In the genomic region with DNA sequence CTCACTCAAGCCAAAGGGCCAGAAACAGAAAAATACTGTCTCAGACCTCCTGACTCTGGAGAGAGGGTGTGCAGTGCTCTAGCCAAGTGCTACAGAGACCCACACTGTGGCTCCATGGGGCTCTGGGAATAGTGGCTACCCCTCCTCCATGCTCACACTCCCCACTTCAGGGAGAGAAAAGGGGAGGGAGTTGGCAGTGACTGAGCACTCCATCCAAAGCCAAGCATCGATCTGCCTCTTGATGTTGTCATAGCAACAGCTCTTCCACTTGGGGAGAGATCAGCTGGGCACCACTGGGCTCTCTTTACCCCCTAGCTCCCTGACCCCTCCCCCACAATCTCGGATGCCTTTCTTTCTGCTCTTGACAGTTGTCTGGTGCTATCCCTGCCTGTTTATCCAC, we compare ENCODE assay signal across 13 mouse cellular contexts. TPM values are rescaled to one million over a fixed set of nuclear protein-coding genes. Genes with fewer than 3 reads are reported as not detected.
A peak's percentile ranks its signal among the peaks of the same experiment; 100 is the strongest.
DNase-seq lines count a peak whose midpoint lies in the region; ATAC-seq and TF ChIP-seq lines count a peak whose summit lies in the region.
"Had no signal": no experiment of that assay in that cellular context is flagged by ENCODE, and none has a peak within 500 bp of the region (broad histone marks: within the 10 kb centered on the region; RNA-seq: fewer than 3 reads in every experiment).

No protein-coding gene starts in this region.

- intact Hi-C loops in left cerebral cortex, postnatal 10 days (cut with DNase I) = no loop called here

- H3K4me3 ChIP-seq in forebrain, embryonic 12.5 days (replicated peaks) = no peak overlapping the region
- H3K4me3 ChIP-seq in hindbrain, postnatal 0 days (ENCODE audit: low read length) = no peak overlapping the region
- H3K4me3 ChIP-seq in neural tube, embryonic 14.5 days (ENCODE audit: low read depth, low read length) = no peak overlapping the region
- H3K4me3 ChIP-seq: heart, embryonic 10.5 days; intestine, embryonic 15.5 days; liver, embryonic 12.5 days had no signal

- no peak overlapping the region for H3K9ac ChIP-seq in forebrain, embryonic 12.5 days
- no peak overlapping the region for H3K9ac ChIP-seq in hindbrain, postnatal 0 days (replicated peaks; ENCODE audit: low read length)
- no peak overlapping the region for H3K9ac ChIP-seq in neural tube, embryonic 14.5 days (replicated peaks; ENCODE audit: low read depth, low read length)
- H3K9ac ChIP-seq: intestine, embryonic 15.5 days; liver, embryonic 12.5 days had no signal

- no peaks in the 10 kb centered on the region for H3K27me3 ChIP-seq in forebrain, embryonic 12.5 days
- H3K27me3 ChIP-seq in hindbrain, postnatal 0 days (ENCODE audit: insufficient read depth, low read length) = no peaks in the 10 kb centered on the region
- no peaks in the 10 kb centered on the region for H3K27me3 ChIP-seq in neural tube, embryonic 14.5 days (ENCODE audit: control insufficient read depth, insufficient read depth, low read length)
- H3K27me3 ChIP-seq: intestine, embryonic 15.5 days; liver, embryonic 12.5 days had no signal

- no peak overlapping the region for H3K27ac ChIP-seq in forebrain, embryonic 12.5 days
- H3K27ac ChIP-seq in hindbrain, postnatal 0 days = 0 out of 2 replicates have a peak overlapping the region, but pooled peaks have one; percentile 1
- H3K27ac ChIP-seq in neural tube, embryonic 14.5 days (ENCODE audit: low read depth, low read length) = no peak overlapping the region
- H3K27ac ChIP-seq: heart, embryonic 10.5 days; intestine, embryonic 15.5 days; liver, embryonic 12.5 days had no signal

- no peak overlapping the region for H3K4me2 ChIP-seq in forebrain, embryonic 12.5 days
- H3K4me2 ChIP-seq in hindbrain, postnatal 0 days (ENCODE audit: low read depth, low read length) = no peak overlapping the region
- no peak overlapping the region for H3K4me2 ChIP-seq in neural tube, embryonic 14.5 days (ENCODE audit: low read depth, low read length)
- H3K4me2 ChIP-seq: intestine, embryonic 15.5 days; liver, embryonic 12.5 days had no signal

- H3K4me1 ChIP-seq in forebrain, embryonic 12.5 days = peaks cover 10% of the 10 kb centered on the region
- H3K4me1 ChIP-seq in hindbrain, postnatal 0 days (ENCODE audit: insufficient read depth, low read length) = peaks cover 5% of the 10 kb centered on the region
- peaks cover 10% of the 10 kb centered on the region; the same call in 1 of the 2 replicates for H3K4me1 ChIP-seq in neural tube, embryonic 14.5 days (ENCODE audit: control insufficient read depth, insufficient read depth, low read length)
- H3K4me1 ChIP-seq: heart, embryonic 10.5 days; intestine, embryonic 15.5 days; liver, embryonic 12.5 days had no signal

- DNase-seq in left cerebral cortex, postnatal 10 days (ENCODE audit: extremely low spot score in 1 of 2, low spot score in 2 of 2) = peak; percentile 16 to 25
- DNase-seq in left cerebral cortex, adult 18-20 months (ENCODE audit: low spot score in 2 of 2) = no peak
- peak; percentile 63 for DNase-seq in hindbrain, postnatal 0 days (ENCODE audit: low spot score)
- DNase-seq in urinary bladder, postnatal 36 days (ENCODE audit: low spot score in 2 of 2) = no peak
- DNase-seq in adrenal gland, adult 8-10 months = no peak
- no peak for DNase-seq in heart, postnatal 4 days
- DNase-seq: lung, postnatal 4 days had no signal

- 10% methylated on average over 2 of the region's 2 CpGs for WGBS in forebrain, embryonic 12.5 days
- WGBS in hindbrain, postnatal 0 days = 7% methylated on average over 2 of the region's 2 CpGs
- WGBS in neural tube, embryonic 14.5 days = 5% methylated on average over 2 of the region's 2 CpGs

- H3K36me3 ChIP-seq in forebrain, embryonic 12.5 days (replicated peaks) = no peaks in the 10 kb centered on the region
- H3K36me3 ChIP-seq in hindbrain, postnatal 0 days (ENCODE audit: insufficient read depth, low read length) = no peaks in the 10 kb centered on the region
- no peaks in the 10 kb centered on the region for H3K36me3 ChIP-seq in neural tube, embryonic 14.5 days (ENCODE audit: control insufficient read depth, insufficient read depth, low read length)
- H3K36me3 ChIP-seq: heart, embryonic 10.5 days; intestine, embryonic 15.5 days; liver, embryonic 12.5 days had no signal

- peak; percentile 82 for ATAC-seq in forebrain, embryonic 12.5 days (ENCODE audit: low FRiP score)
- peak; percentile 74 for ATAC-seq in hindbrain, postnatal 0 days
- ATAC-seq in neural tube, embryonic 14.5 days (ENCODE audit: low read depth) = peak; percentile 88
- ATAC-seq: intestine, embryonic 15.5 days; liver, embryonic 12.5 days had no signal

- H3K9me3 ChIP-seq in forebrain, embryonic 12.5 days = no peaks in the 10 kb centered on the region
- no peaks in the 10 kb centered on the region for H3K9me3 ChIP-seq in hindbrain, postnatal 0 days (ENCODE audit: low read length)
- H3K9me3 ChIP-seq in neural tube, embryonic 14.5 days (ENCODE audit: control insufficient read depth, low read length) = no peaks in the 10 kb centered on the region
- H3K9me3 ChIP-seq: heart, embryonic 10.5 days; intestine, embryonic 15.5 days; liver, embryonic 12.5 days had no signal

- no peak for TF ChIP-seq CTCF in hindbrain, postnatal 0 days (IDR thresholded peaks at IDR 0.05; ENCODE audit: low read depth)

RNA-seq across cellular contexts. Expression of a gene that starts 38.4 kb away (rescaled TPM):
- not detected for total RNA-seq in left cerebral cortex, postnatal 10 days (2021)
- not detected for total RNA-seq in left cerebral cortex, adult 18-20 months (2021)
- not detected in 2 replicates for polyA plus RNA-seq in forebrain, embryonic 12.5 days (2016; fragmentation: Nextera tagmentation; extraction: Ambion mirVana)
- total RNA-seq in hindbrain, postnatal 0 days (2014; rRNA removed) = not detected in 2 replicates
- polyA plus RNA-seq in hindbrain, postnatal 0 days (2015; fragmentation: Nextera tagmentation; extraction: Ambion mirVana) = not detected in 2 replicates
- polyA plus RNA-seq in neural tube, embryonic 14.5 days (2014; fragmentation: Nextera tagmentation; extraction: Ambion mirVana) = not detected in 2 replicates
- not detected for total RNA-seq in adrenal gland, adult 8-10 months (2022)
- not detected for total RNA-seq in heart, postnatal 4 days (2021)
- polyA plus RNA-seq: heart, embryonic 10.5 days; liver, embryonic 12.5 days had no signal

RNA-seq across cellular contexts. Expression of a gene that starts 58.4 kb away (rescaled TPM):
- not detected for total RNA-seq in left cerebral cortex, postnatal 10 days (2021)
- total RNA-seq in left cerebral cortex, adult 18-20 months (2021) = not detected
- not detected in 2 replicates for polyA plus RNA-seq in forebrain, embryonic 12.5 days (2016; fragmentation: Nextera tagmentation; extraction: Ambion mirVana)
- not detected in 2 replicates for total RNA-seq in hindbrain, postnatal 0 days (2014; rRNA removed)
- polyA plus RNA-seq in hindbrain, postnatal 0 days (2015; fragmentation: Nextera tagmentation; extraction: Ambion mirVana) = not detected in 2 replicates
- polyA plus RNA-seq in neural tube, embryonic 14.5 days (2014; fragmentation: Nextera tagmentation; extraction: Ambion mirVana) = not detected in 2 replicates
- total RNA-seq in adrenal gland, adult 8-10 months (2022) = not detected
- total RNA-seq in heart, postnatal 4 days (2021) = not detected
- total RNA-seq: layer of hippocampus, postnatal 14 days had no signal
- polyA plus RNA-seq: heart, embryonic 10.5 days; intestine, embryonic 15.5 days; liver, embryonic 12.5 days had no signal

Comparison
In these comparisons a context has a peak if more than half of its experiments do, and no peak if none do; other contexts are left out.
1. DNase-seq: peak in left cerebral cortex, postnatal 10 days (2 of 2) and hindbrain, postnatal 0 days (single experiment); none in left cerebral cortex, adult 18-20 months (0 of 2), urinary bladder, postnatal 36 days (0 of 2), adrenal gland, adult 8-10 months (single experiment) and heart, postnatal 4 days (single experiment).
2. Peak in every context shown above with its lines, with median percentiles within 50 percentile points of each other: ATAC-seq.